Mouse (Mus musculus) mouse embryonic stem cell (cell line): ENCODE results near the gene B4galnt4.

ENCODE experiments used
- in situ Hi-C, 2 experiments: fragments of 300-500 bp; cut with MboI; formaldehyde crosslinking; loops; 1 replicate in 1 of 2; 3 replicates in 1 of 2; pipeline ENCODE4 v1.14.3; 2019 to 2020; ENCODE audit warnings: low sequenced_read_pairs in 2 of 2, low pct_unique_long_range_greater_than_20kb in 1 of 2, mixed read lengths in 1 of 2; ENCODE audit not compliant: unreplicated experiment in 1 of 2

The B4galnt4 gene

GRCm38 (mm10) chr7:141093950-141094349, 33.0 kb downstream of the B4galnt4 start:
- in situ Hi-C loops, result loop anchor here in 1 of 2 experiments (5.0 kb wide), 1 partner anchor 83 kb away; no protein-coding TSS in a partner anchor

GRCm38 (mm10) chr7:141094487-141095205, 33.7 kb downstream of the B4galnt4 start:
- in situ Hi-C loops, result loop anchor here (5.0 kb wide), 2 partner anchors 78 to 83 kb away; partner anchors contain the start of gene Rnh1 (in 1 of the 2)

GRCm38 (mm10) chr7:141096021-141096420, 35.1 kb downstream of the B4galnt4 start:
- in situ Hi-C loops, result loop anchor here in 1 of 2 experiments (5.0 kb wide), 1 partner anchor 76 kb away; the partner anchor contains the start of gene Rnh1

- in situ Hi-C loops, result loop anchor here in 1 of 2 experiments (5.0 kb wide), 1 partner anchor 76 kb away; the partner anchor contains the start of gene Rnh1
Observed at GRCm38 (mm10) chr7:141096649-141097056, 35.7 kb downstream of the B4galnt4 start.

- in situ Hi-C loops, result loop anchor here in 1 of 2 experiments (5.0 kb wide), 1 partner anchor 75 kb away; the partner anchor contains the start of gene Rnh1
Observed at GRCm38 (mm10) chr7:141097177-141097576, 36.3 kb downstream of the B4galnt4 start.

- in situ Hi-C loops, result loop anchor here in 1 of 2 experiments (5.0 kb wide), 1 partner anchor 72 kb away; the partner anchor contains the start of gene Rnh1
Observed at GRCm38 (mm10) chr7:141099911-141100691, 39.2 kb downstream of the B4galnt4 start, which contains the start of gene Sigirr. TSS of gene Sigirr (minus strand) at chr7:141100572.

- in situ Hi-C loops, result no loop called here
Observed at GRCm38 (mm10) chr7:141103161-141103560, 42.3 kb downstream of the B4galnt4 start.

- in situ Hi-C loops, result no loop called here
Observed at GRCm38 (mm10) chr7:141115874-141116273, 55.0 kb downstream of the B4galnt4 start.

GRCm38 (mm10) chr7:141117636-141118035, 56.7 kb downstream of the B4galnt4 start, which contains the start of gene Ano9:
TSS of gene Ano9 (minus strand) at chr7:141117806.
- in situ Hi-C loops, result no loop called here

- in situ Hi-C loops, result no loop called here
Observed at GRCm38 (mm10) chr7:141119487-141119886, 58.6 kb downstream of the B4galnt4 start.

- in situ Hi-C loops, result no loop called here
Observed at GRCm38 (mm10) chr7:141120605-141121004, 59.7 kb downstream of the B4galnt4 start.

- in situ Hi-C loops, result no loop called here
Observed at GRCm38 (mm10) chr7:141121051-141121531, 60.2 kb downstream of the B4galnt4 start.
